Mouse (Mus musculus) lung, adult 10 weeks (tissue): ENCODE results near the gene Enox1. TPM values are rescaled to one million over a fixed set of nuclear protein-coding genes. Genes with fewer than 3 reads are reported as not detected.

Experiments used
- polyA plus RNA-seq: library from polyadenylated mRNA; stranded (reverse); fragments of 350-450 nt; fragmentation: Illumina TruSeq; extraction: RNeasy Lipid Tissue Mini Kit (QIAGEN cat#74804); gene quantifications from one replicate; pipeline ENCODE4 v1.2.3, GENCODE M21; 2014; ENCODE audit warnings: low read depth, low replicate concordance; ENCODE audit not compliant: insufficient read depth

The Enox1 gene
- polyA plus RNA-seq, result 0.13 TPM

DNA sequence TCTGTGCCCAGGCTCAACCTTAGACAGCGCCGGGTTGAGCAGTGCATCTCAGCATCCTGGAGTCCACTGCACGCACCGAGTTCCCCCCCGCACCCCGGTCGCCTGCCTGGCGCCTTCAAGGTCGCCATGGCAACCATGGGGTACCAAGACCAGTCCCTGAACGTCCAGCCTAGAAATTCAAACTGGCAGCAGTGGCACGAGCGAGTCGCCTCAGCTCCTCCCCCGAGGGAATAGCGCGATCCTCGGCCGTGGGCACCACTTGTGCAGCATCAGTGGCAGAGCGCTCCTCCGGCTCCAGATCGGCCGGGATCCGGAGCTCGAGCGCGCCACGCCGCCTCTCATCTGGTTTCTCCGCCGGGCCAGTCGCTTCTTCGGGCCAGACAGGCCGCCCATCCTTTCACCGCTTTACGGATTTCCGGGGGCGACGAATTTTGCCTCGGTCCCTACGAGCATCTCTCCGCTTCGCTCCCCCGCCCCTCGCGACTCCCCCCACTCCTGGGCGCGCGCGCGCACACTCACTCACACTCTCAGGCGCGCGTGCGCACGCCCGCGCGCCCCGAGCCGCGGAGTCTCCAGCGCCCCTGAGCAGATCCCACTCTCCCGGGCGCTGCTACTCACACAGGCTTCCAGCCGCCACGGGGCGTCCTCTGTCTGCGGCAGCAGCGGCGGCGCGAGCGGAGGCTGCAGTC lies at the start of gene Enox1:
Enox1 (plus strand) TSS at position 542 of the 689 bp plus-strand sequence.

Other genes with a start within 250 kb of the Enox1 start
- 3.7 TPM for gene Ccdc122, start 120.0 kb upstream of the Enox1 start, polyA plus RNA-seq
- 3.3 TPM for gene Lacc1, start 119.9 kb upstream of the Enox1 start, polyA plus RNA-seq